Mouse (Mus musculus): Measurements from ENCODE around the gene Rtf1.

DNA sequence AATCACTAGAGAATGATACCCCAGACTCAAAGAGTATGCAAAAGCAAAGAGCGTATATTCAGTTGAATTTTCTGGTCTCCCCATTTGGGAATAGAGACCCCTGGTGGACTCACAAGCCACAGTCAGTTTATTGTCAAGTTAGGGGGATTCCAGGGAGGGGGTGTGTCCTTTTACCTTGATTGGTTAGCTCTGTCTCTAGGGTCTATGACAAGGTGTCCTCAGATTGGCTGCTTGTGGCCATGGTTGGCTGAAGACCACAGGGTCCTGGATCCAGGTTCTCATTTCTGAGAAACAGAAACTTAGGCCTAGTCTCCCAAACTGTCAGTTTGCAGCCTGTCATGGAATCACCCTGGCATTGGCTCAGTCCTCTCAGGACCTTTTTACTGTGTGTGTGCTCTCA, 38.1 kb upstream of the Rtf1 start:
- TF ChIP-seq CTCF (conservative IDR thresholded peaks at IDR 0.05; ENCODE audit: insufficient read depth, insufficient read length, low read depth, low read length) (no peak), POLR2A (IDR thresholded peaks at IDR 0.05; ENCODE audit: low read depth, low read length) (no peak)
